Mouse (Mus musculus) limb, embryonic 13.5 days (tissue): ENCODE measurements at regions not wholly inside any gene's neighbourhood (a gene's known extent, or its start where the extent isn't known, plus 50 kb on each side); places are given as distances from the start of the nearest gene placed in this dataset.

ENCODE experiments used
- ATAC-seq: fragments of 200-750 bp; cut with Nextera tagmentation; 2 replicates; pipeline ENCODE4 v1.8.0; 2017; ENCODE audit warnings: low read depth, moderate number of reproducible peaks, moderate TSS enrichment; ENCODE audit not compliant: low FRiP score
- H3K27ac ChIP-seq: fragments of 300-500 bp; sonication (generic); 2 replicates; pipeline ENCODE4 v1.5.1; 2015; ENCODE audit warnings: inconsistent platforms, mild to moderate bottlenecking, moderate library complexity
- H3K27me3 ChIP-seq: fragments of 300-500 bp; sonication (generic); 2 replicates; pipeline ENCODE4 v1.6.1; 2015; ENCODE audit warnings: mild to moderate bottlenecking, inconsistent platforms
- H3K36me3 ChIP-seq: fragments of 300-500 bp; sonication (generic); 2 replicates; pipeline ENCODE4 v1.6.1; 2015; ENCODE audit warnings: inconsistent platforms, mild to moderate bottlenecking, moderate library complexity
- H3K4me1 ChIP-seq: fragments of 300-500 bp; sonication (generic); 2 replicates; pipeline ENCODE4 v1.6.1; 2015; ENCODE audit warnings: inconsistent platforms
- H3K4me2 ChIP-seq: fragments of 300-500 bp; sonication (generic); replicated peaks from 2 replicates; pipeline ENCODE4 v1.6.1; 2015; ENCODE audit warnings: inconsistent platforms, mild to moderate bottlenecking, moderate library complexity
- H3K4me3 ChIP-seq: fragments of 300-500 bp; sonication (generic); 2 replicates; pipeline ENCODE4 v1.5.1; 2015; ENCODE audit warnings: moderate library complexity, mild to moderate bottlenecking, inconsistent platforms
- H3K9ac ChIP-seq: fragments of 300-500 bp; sonication (generic); 2 replicates; pipeline ENCODE4 v1.6.1; 2015; ENCODE audit warnings: mild to moderate bottlenecking, inconsistent platforms
- H3K9me3 ChIP-seq: fragments of 300-500 bp; sonication (generic); 2 replicates; pipeline ENCODE4 v1.6.1; 2016; ENCODE audit warnings: inconsistent platforms
- WGBS: fragments of 180-500 bp; shearing (Covaris S2); methylation state at CpG from one replicate; pipeline ENCODE4 v1.1.7; 2015; 5-methylcytosine and 5-hydroxymethylcytosine counted together

- no peak for ATAC-seq
- WGBS = 65% methylated on average over 3 of the region's 3 CpGs
These were observed 124.1 kb upstream of the Rbm19 start for GRCm38 (mm10) chr5:119992130-119992529.

GRCm38 (mm10) chr5:119995726-119996125 lies 120.5 kb upstream of the Rbm19 start:
- Histone ChIP-seq H3K4me1 (no peaks in the 10 kb centered on the region), H3K4me2 (no peak overlapping the region), H3K9ac (no peak overlapping the region), H3K36me3 (no peaks in the 10 kb centered on the region), H3K9me3 (no peaks in the 10 kb centered on the region), H3K27ac (no peak overlapping the region), H3K4me3 (no peak overlapping the region), H3K27me3 (no peaks in the 10 kb centered on the region)
- no peak for ATAC-seq
- WGBS = 89% methylated on average over 1 of the region's 1 CpGs

More at GRCm38 (mm10) chr5:119992130-119992529, 124.1 kb upstream of the Rbm19 start:
- no peak overlapping the region for H3K4me3 ChIP-seq
- no peaks in the 10 kb centered on the region for H3K4me1 ChIP-seq
- no peak overlapping the region for H3K4me2 ChIP-seq
- H3K27ac ChIP-seq = no peak overlapping the region
- no peaks in the 10 kb centered on the region for H3K36me3 ChIP-seq
- no peaks in the 10 kb centered on the region for H3K9me3 ChIP-seq
- H3K27me3 ChIP-seq = no peaks in the 10 kb centered on the region
- H3K9ac ChIP-seq = no peak overlapping the region

- H3K4me2 ChIP-seq = no peak overlapping the region
- H3K9ac ChIP-seq = no peak overlapping the region
- no peak overlapping the region for H3K27ac ChIP-seq
- peaks cover 19% of the 10 kb centered on the region; the same call in 1 of the 2 replicates for H3K9me3 ChIP-seq
- H3K27me3 ChIP-seq = no peaks in the 10 kb centered on the region
- H3K4me3 ChIP-seq = no peak overlapping the region
- no peaks in the 10 kb centered on the region for H3K4me1 ChIP-seq
- ATAC-seq = no peak
- 75% methylated on average over 6 of the region's 6 CpGs for WGBS
- no peaks in the 10 kb centered on the region for H3K36me3 ChIP-seq
These were observed 110.4 kb upstream of the Rbm19 start for GRCm38 (mm10) chr5:120005696-120006469.

- Histone ChIP-seq H3K27me3 (no peaks in the 10 kb centered on the region), H3K4me3 (no peak overlapping the region), H3K4me2 (no peak overlapping the region), H3K9ac (no peak overlapping the region), H3K9me3 (peaks cover 19% of the 10 kb centered on the region; the same call in 1 of the 2 replicates), H3K4me1 (no peaks in the 10 kb centered on the region), H3K36me3 (no peaks in the 10 kb centered on the region), H3K27ac (no peak overlapping the region)
- whole genome bisulfite sequencing = 45% methylated on average over 6 of the region's 6 CpGs
- ATAC-seq = no peak
These were observed 108.5 kb upstream of the Rbm19 start for GRCm38 (mm10) chr5:120007738-120008137.

DNA sequence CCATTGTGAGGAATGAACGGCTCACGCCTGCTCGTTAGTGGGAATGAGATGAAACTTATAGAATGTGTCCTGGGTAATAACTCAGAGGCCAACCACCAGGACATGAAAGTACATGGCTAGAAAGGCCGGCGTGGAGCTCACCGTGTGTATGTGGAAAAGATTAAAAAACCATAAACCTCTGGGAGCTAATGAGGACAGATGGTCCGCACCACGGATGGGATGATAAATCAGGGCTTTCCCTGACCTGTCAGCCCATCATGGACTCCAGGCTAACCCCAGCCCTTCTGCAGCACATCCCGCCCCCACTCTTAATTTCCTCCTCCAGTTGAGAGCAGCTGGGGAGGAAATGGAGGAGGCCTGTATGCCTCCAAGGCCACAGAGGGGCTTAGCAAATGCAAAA lies 108.0 kb upstream of the Rbm19 start:
- H3K4me2 ChIP-seq = no peak overlapping the region
- peaks cover 19% of the 10 kb centered on the region; the same call in 1 of the 2 replicates for H3K9me3 ChIP-seq
- no peak overlapping the region for H3K9ac ChIP-seq
- H3K4me1 ChIP-seq = no peaks in the 10 kb centered on the region
- no peak for ATAC-seq
- no peak overlapping the region for H3K4me3 ChIP-seq
- no peaks in the 10 kb centered on the region for H3K36me3 ChIP-seq
- H3K27me3 ChIP-seq = no peaks in the 10 kb centered on the region
- WGBS = 23% methylated on average over 9 of the region's 9 CpGs
- H3K27ac ChIP-seq = no peak overlapping the region

- no peak for ATAC-seq
- no peaks in the 10 kb centered on the region for H3K36me3 ChIP-seq
- 0 out of 2 replicates have a peak, but pooled peaks cover 2% of the 10 kb centered on the region for H3K9me3 ChIP-seq
- no peak overlapping the region for H3K27ac ChIP-seq
- WGBS = 54% methylated on average over 10 of the region's 10 CpGs
- no peaks in the 10 kb centered on the region for H3K4me1 ChIP-seq
- no peak overlapping the region for H3K9ac ChIP-seq
- H3K4me3 ChIP-seq = no peak overlapping the region
- H3K27me3 ChIP-seq = peaks cover 21% of the 10 kb centered on the region
- no peak overlapping the region for H3K4me2 ChIP-seq
These were observed 100.8 kb upstream of the Rbm19 start for GRCm38 (mm10) chr5:120015417-120015816.

GRCm38 (mm10) chr5:120018126-120018525 lies 98.1 kb upstream of the Rbm19 start:
- Histone ChIP-seq H3K27me3 (peaks cover 33% of the 10 kb centered on the region), H3K9me3 (no peaks in the 10 kb centered on the region), H3K4me1 (no peaks in the 10 kb centered on the region), H3K4me2 (no peak overlapping the region), H3K27ac (no peak overlapping the region), H3K4me3 (no peak overlapping the region), H3K9ac (no peak overlapping the region), H3K36me3 (no peaks in the 10 kb centered on the region)
- ATAC-seq = no peak
- 89% methylated on average over 2 of the region's 2 CpGs for WGBS

DNA sequence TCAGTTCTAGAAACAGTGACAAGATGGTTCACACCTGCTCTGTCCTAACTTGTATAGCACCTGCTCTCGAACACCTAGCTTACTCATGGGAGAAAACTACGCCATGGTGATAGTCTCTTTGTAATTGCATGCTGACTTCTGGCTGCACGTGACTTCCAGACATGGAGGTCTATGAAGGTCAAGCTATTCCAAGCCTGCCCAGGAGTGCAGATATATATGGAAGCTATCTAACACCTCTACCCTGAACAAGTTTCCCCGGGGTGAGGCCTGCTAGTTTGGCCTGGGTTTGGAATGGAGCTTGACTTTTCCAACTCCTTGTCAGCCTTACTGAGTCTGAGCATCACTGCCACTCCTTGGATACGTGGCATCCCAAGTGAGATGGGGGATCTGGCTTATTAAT lies 95.5 kb upstream of the Rbm19 start:
- H3K4me1 ChIP-seq = peaks cover 11% of the 10 kb centered on the region
- no peak overlapping the region for H3K9ac ChIP-seq
- ATAC-seq = no peak
- H3K27ac ChIP-seq = no peak overlapping the region
- WGBS = 81% methylated on average over 5 of the region's 5 CpGs
- H3K9me3 ChIP-seq = no peaks in the 10 kb centered on the region
- H3K36me3 ChIP-seq = no peaks in the 10 kb centered on the region
- no peak overlapping the region for H3K4me2 ChIP-seq
- peaks cover 34% of the 10 kb centered on the region for H3K27me3 ChIP-seq
- no peak overlapping the region for H3K4me3 ChIP-seq

DNA sequence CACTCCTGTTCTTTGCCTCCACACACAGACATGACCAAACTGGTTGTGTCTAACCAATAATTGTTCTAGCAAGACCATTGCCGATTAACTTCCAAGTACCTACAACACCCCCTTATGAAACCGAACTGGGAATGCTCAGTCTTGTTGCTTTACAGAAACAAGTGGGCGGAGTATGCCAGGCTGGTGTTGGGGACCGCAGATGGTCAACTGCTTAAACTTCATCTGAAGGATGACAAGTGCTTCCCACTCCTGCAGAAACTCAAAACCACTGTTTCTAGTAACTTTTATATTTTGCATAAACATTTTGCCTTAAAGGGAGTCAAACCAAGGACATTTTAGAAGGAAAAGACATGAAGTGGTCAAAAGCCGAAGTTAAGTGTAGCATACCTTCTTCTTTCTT lies 94.0 kb upstream of the Rbm19 start:
- WGBS = 95% methylated on average over 5 of the region's 5 CpGs
- peaks cover 39% of the 10 kb centered on the region; the same call in 1 of the 2 replicates for H3K27me3 ChIP-seq

GRCm38 (mm10) chr5:120024071-120024470 lies 92.2 kb upstream of the Rbm19 start:
- H3K4me3 ChIP-seq = no peak overlapping the region
- H3K4me1 ChIP-seq = peaks cover 11% of the 10 kb centered on the region
- H3K36me3 ChIP-seq = no peaks in the 10 kb centered on the region
- H3K9me3 ChIP-seq = no peaks in the 10 kb centered on the region
- WGBS = 3% methylated on average over 10 of the region's 10 CpGs
- peaks cover 48% of the 10 kb centered on the region for H3K27me3 ChIP-seq
- H3K27ac ChIP-seq = no peak overlapping the region
- peak; percentile 75; the same call in 1 of the 2 replicates for ATAC-seq
- peak overlapping the region; percentile 48 for H3K4me2 ChIP-seq
- peak overlapping the region; percentile 19; the same call in 1 of the 2 replicates for H3K9ac ChIP-seq

More for the DNA sequence above, 94.0 kb upstream of the Rbm19 start:
- no peaks in the 10 kb centered on the region for H3K9me3 ChIP-seq
- no peak for ATAC-seq
- H3K27ac ChIP-seq = no peak overlapping the region
- H3K9ac ChIP-seq = no peak overlapping the region
- no peak overlapping the region for H3K4me2 ChIP-seq
- H3K4me1 ChIP-seq = peaks cover 11% of the 10 kb centered on the region
- no peaks in the 10 kb centered on the region for H3K36me3 ChIP-seq
- H3K4me3 ChIP-seq = no peak overlapping the region

- Histone ChIP-seq H3K4me2 (no peak overlapping the region), H3K4me3 (no peak overlapping the region), H3K27me3 (peaks cover 49% of the 10 kb centered on the region), H3K9me3 (no peaks in the 10 kb centered on the region), H3K27ac (no peak overlapping the region), H3K4me1 (peaks cover 11% of the 10 kb centered on the region), H3K9ac (no peak overlapping the region), H3K36me3 (no peaks in the 10 kb centered on the region)
- no peak for ATAC-seq
These were observed 91.1 kb upstream of the Rbm19 start for GRCm38 (mm10) chr5:120025212-120025611.

DNA sequence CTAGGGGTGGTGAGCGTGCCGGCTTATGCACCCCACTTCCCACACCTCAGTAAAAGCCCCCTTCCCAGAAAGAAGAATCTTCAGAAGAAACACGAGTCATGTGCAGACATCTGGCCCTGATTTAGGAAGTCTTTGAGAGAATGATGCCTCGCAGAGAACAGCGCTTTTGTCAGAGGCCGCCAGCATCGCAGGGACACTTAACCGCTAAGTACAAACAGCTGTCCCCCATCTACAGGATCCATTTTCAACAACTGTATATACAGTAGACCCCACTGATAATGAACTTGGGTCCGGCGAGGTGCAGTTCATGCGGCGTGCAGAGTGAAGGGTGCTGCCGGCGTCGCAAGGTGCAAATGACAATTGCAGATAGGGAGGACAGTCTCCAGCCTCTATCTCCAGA lies 85.4 kb upstream of the Rbm19 start:
- ATAC-seq = no peak
- no peak overlapping the region for H3K9ac ChIP-seq
- no peak overlapping the region for H3K4me3 ChIP-seq
- 41% methylated on average over 15 of the region's 15 CpGs for WGBS
- H3K27ac ChIP-seq = no peak overlapping the region
- H3K27me3 ChIP-seq = peaks cover 56% of the 10 kb centered on the region
- 0 out of 2 replicates have a peak, but pooled peaks cover 10% of the 10 kb centered on the region for H3K4me1 ChIP-seq
- H3K4me2 ChIP-seq = peak overlapping the region; percentile 30; the same call in 1 of the 2 replicates
- H3K9me3 ChIP-seq = no peaks in the 10 kb centered on the region
- H3K36me3 ChIP-seq = no peaks in the 10 kb centered on the region

DNA sequence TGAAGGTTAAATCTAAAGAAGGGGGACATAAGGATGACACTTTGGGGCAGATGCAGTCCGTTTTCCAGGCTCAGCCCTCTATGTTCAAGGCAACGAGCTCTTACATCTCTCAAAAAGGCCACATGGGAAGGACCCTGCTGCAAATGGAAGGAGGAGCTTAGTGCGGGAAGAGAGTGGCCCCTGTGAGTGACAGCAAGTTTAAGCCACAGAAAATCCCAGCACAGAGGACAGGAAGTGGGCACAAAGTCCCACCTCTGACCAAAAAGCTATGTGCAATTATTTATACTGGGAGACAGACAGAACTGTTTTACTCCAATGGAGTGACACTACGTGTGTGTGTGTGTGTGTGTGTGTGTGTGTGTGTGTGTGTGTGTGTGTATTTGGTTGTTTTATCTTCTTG lies 84.7 kb upstream of the Rbm19 start:
- Histone ChIP-seq H3K9me3 (no peaks in the 10 kb centered on the region), H3K4me3 (no peak overlapping the region), H3K9ac (no peak overlapping the region), H3K4me2 (no peak overlapping the region), H3K36me3 (no peaks in the 10 kb centered on the region), H3K27me3 (peaks cover 55% of the 10 kb centered on the region), H3K4me1 (0 out of 2 replicates have a peak, but pooled peaks cover 10% of the 10 kb centered on the region), H3K27ac (no peak overlapping the region)
- no peak for ATAC-seq
- WGBS = 51% methylated on average over 4 of the region's 4 CpGs
